Mouse (Mus musculus) liver, embryonic 15.5 days (tissue): ENCODE measurements around the gene Cybrd1. TPM values are rescaled to one million over a fixed set of nuclear protein-coding genes. Genes with fewer than 3 reads are reported as not detected.
A peak's percentile ranks its signal among the peaks of the same experiment; 100 is the strongest.

Experiments
- ATAC-seq: fragments of 200-750 bp; cut with Nextera tagmentation; 2 replicates; pipeline ENCODE4 v1.8.0; 2017; ENCODE audit warnings: moderate number of reproducible peaks, mild to moderate bottlenecking, moderate library complexity; ENCODE audit not compliant: insufficient read depth
- H3K27ac ChIP-seq: fragments of 300-500 bp; sonication (generic); replicated peaks from 2 replicates; pipeline ENCODE4 v1.5.1; 2015; ENCODE audit warnings: mild to moderate bottlenecking, inconsistent platforms
- H3K27me3 ChIP-seq: fragments of 300-500 bp; sonication (generic); 2 replicates; pipeline ENCODE4 v1.6.1; 2015; ENCODE audit warnings: mild to moderate bottlenecking, inconsistent platforms
- H3K36me3 ChIP-seq: fragments of 300-500 bp; sonication (generic); replicated peaks from 2 replicates; pipeline ENCODE4 v1.6.1; 2015; ENCODE audit warnings: moderate library complexity, mild to moderate bottlenecking, inconsistent platforms
- H3K4me1 ChIP-seq: fragments of 300-500 bp; sonication (generic); replicated peaks from 2 replicates; pipeline ENCODE4 v1.6.1; 2015; ENCODE audit warnings: inconsistent platforms
- H3K4me2 ChIP-seq: fragments of 300-500 bp; sonication (generic); 2 replicates; pipeline ENCODE4 v1.6.1; 2015; ENCODE audit warnings: moderate library complexity, mild to moderate bottlenecking, inconsistent platforms
- H3K4me3 ChIP-seq: fragments of 300-500 bp; sonication (generic); replicated peaks from 2 replicates; pipeline ENCODE4 v1.5.1; 2015; ENCODE audit warnings: mild to moderate bottlenecking, inconsistent platforms
- H3K9ac ChIP-seq: fragments of 300-500 bp; sonication (generic); 2 replicates; pipeline ENCODE4 v1.6.1; 2015; ENCODE audit warnings: moderate library complexity, mild to moderate bottlenecking, inconsistent platforms
- H3K9me3 ChIP-seq: fragments of 300-500 bp; sonication (generic); replicated peaks from 2 replicates; pipeline ENCODE4 v1.6.1; 2016; ENCODE audit warnings: inconsistent platforms
- WGBS: fragments of 180-500 bp; shearing (Covaris S2); methylation state at CpG from one replicate; pipeline ENCODE4 v1.1.7; 2015; ENCODE audit warnings: mixed read lengths; ENCODE audit not compliant: insufficient replicate concordance; 5-methylcytosine and 5-hydroxymethylcytosine counted together
- polyA plus RNA-seq: library from polyadenylated mRNA; unstranded; fragments of >200 nt; fragmentation: Nextera tagmentation; extraction: Ambion mirVana; gene quantifications from 2 replicates; pipeline ENCODE4 v1.2.1, GENCODE M21; 2015

The Cybrd1 gene
- 1.1 and 1.4 TPM in 2 replicates for polyA plus RNA-seq

- peak within 1 kb of the TSS; percentile 54 for H3K4me3 ChIP-seq
- WGBS, result 1% methylated on average over 60 of the region's 60 CpGs
- peaks cover 11% of the 10 kb centered on the region for H3K4me1 ChIP-seq
- H3K9ac ChIP-seq, result peak within 1 kb of the TSS; percentile 27; the same call in 1 of the 2 replicates
- ATAC-seq, result no peak
- no peaks in the 10 kb centered on the region for H3K9me3 ChIP-seq
- no peaks in the 10 kb centered on the region for H3K36me3 ChIP-seq
- H3K27ac ChIP-seq, result no peak within 1 kb of the TSS
- peaks cover 46% of the 10 kb centered on the region for H3K27me3 ChIP-seq
- peak within 1 kb of the TSS; percentile 70 for H3K4me2 ChIP-seq
Observed at GRCm38 (mm10) chr2:71117797-71118708, at the start of gene Cybrd1. Gene Cybrd1, plus strand, starts transcription at chr2:71117923.

- ATAC-seq, result no peak
- no peak overlapping the region for H3K4me3 ChIP-seq
- H3K4me2 ChIP-seq, result no peak overlapping the region
- no peaks in the 10 kb centered on the region for H3K27me3 ChIP-seq
- 85% methylated on average over 4 of the region's 4 CpGs for WGBS
- H3K9ac ChIP-seq, result no peak overlapping the region
- no peaks in the 10 kb centered on the region for H3K9me3 ChIP-seq
- peaks cover 4% of the 10 kb centered on the region; the same call in 1 of the 2 replicates for H3K36me3 ChIP-seq
- peaks cover 18% of the 10 kb centered on the region for H3K4me1 ChIP-seq
- H3K27ac ChIP-seq, result no peak overlapping the region
Observed at GRCm38 (mm10) chr2:71071601-71072000, 46.1 kb upstream of the Cybrd1 start.

GRCm38 (mm10) chr2:71073330-71073729 is 44.4 kb upstream of the Cybrd1 start:
- H3K4me3 ChIP-seq, result no peak overlapping the region
- H3K4me2 ChIP-seq, result no peak overlapping the region
- H3K27me3 ChIP-seq, result no peaks in the 10 kb centered on the region
- 45% methylated on average over 3 of the region's 3 CpGs for WGBS
- H3K9me3 ChIP-seq, result no peaks in the 10 kb centered on the region
- no peak overlapping the region for H3K9ac ChIP-seq
- H3K27ac ChIP-seq, result no peak overlapping the region
- peaks cover 8% of the 10 kb centered on the region; the same call in 1 of the 2 replicates for H3K36me3 ChIP-seq
- peak; percentile 64; the same call in 1 of the 2 replicates for ATAC-seq
- peaks cover 18% of the 10 kb centered on the region for H3K4me1 ChIP-seq

GRCm38 (mm10) chr2:71073828-71074227 is 43.9 kb upstream of the Cybrd1 start:
- no peaks in the 10 kb centered on the region for H3K27me3 ChIP-seq
- H3K4me2 ChIP-seq, result peak overlapping the region; percentile 9; the same call in 1 of the 2 replicates
- no peak overlapping the region for H3K4me3 ChIP-seq
- peaks cover 8% of the 10 kb centered on the region; the same call in 1 of the 2 replicates for H3K36me3 ChIP-seq
- ATAC-seq, result peak; percentile 91
- 15% methylated on average over 3 of the region's 3 CpGs for WGBS
- no peak overlapping the region for H3K9ac ChIP-seq
- H3K27ac ChIP-seq, result 0 out of 2 replicates have a peak overlapping the region, but pooled peaks have one; percentile 1
- no peaks in the 10 kb centered on the region for H3K9me3 ChIP-seq
- peaks cover 18% of the 10 kb centered on the region for H3K4me1 ChIP-seq

GRCm38 (mm10) chr2:71082416-71082815 is 35.3 kb upstream of the Cybrd1 start:
- Histone ChIP-seq H3K4me2 (no peak overlapping the region), H3K27ac (no peak overlapping the region), H3K27me3 (no peaks in the 10 kb centered on the region), H3K9me3 (no peaks in the 10 kb centered on the region), H3K4me3 (no peak overlapping the region), H3K9ac (no peak overlapping the region), H3K36me3 (peaks cover 30% of the 10 kb centered on the region), H3K4me1 (no peaks in the 10 kb centered on the region)
- 79% methylated on average over 7 of the region's 7 CpGs for WGBS
- no peak for ATAC-seq

GRCm38 (mm10) chr2:71083454-71084193 is 34.1 kb upstream of the Cybrd1 start:
- peak; percentile 88 for ATAC-seq
- no peaks in the 10 kb centered on the region for H3K4me1 ChIP-seq
- no peaks in the 10 kb centered on the region for H3K9me3 ChIP-seq
- H3K9ac ChIP-seq, result no peak overlapping the region
- 72% methylated on average over 6 of the region's 6 CpGs for WGBS
- H3K4me3 ChIP-seq, result no peak overlapping the region
- peak overlapping the region; percentile 65 for H3K27ac ChIP-seq
- H3K27me3 ChIP-seq, result no peaks in the 10 kb centered on the region
- no peak overlapping the region for H3K4me2 ChIP-seq
- peaks cover 36% of the 10 kb centered on the region for H3K36me3 ChIP-seq

GRCm38 (mm10) chr2:71089766-71090165 is 28.0 kb upstream of the Cybrd1 start:
- WGBS, result 66% methylated on average over 3 of the region's 3 CpGs

GRCm38 (mm10) chr2:71090660-71091445 is 26.9 kb upstream of the Cybrd1 start:
- peaks cover 21% of the 10 kb centered on the region for H3K4me1 ChIP-seq
- no peaks in the 10 kb centered on the region for H3K27me3 ChIP-seq
- peak overlapping the region; percentile 64 for H3K27ac ChIP-seq
- H3K4me3 ChIP-seq, result no peak overlapping the region
- 48% methylated on average over 4 of the region's 4 CpGs for WGBS
- H3K4me2 ChIP-seq, result peak overlapping the region; percentile 14; the same call in 1 of the 2 replicates
- ATAC-seq, result peak; percentile 95
- H3K9ac ChIP-seq, result no peak overlapping the region
- no peaks in the 10 kb centered on the region for H3K9me3 ChIP-seq
- H3K36me3 ChIP-seq, result peaks cover 41% of the 10 kb centered on the region

More at GRCm38 (mm10) chr2:71089766-71090165, 28.0 kb upstream of the Cybrd1 start:
- peaks cover 20% of the 10 kb centered on the region for H3K4me1 ChIP-seq
- H3K27me3 ChIP-seq, result no peaks in the 10 kb centered on the region
- no peak for ATAC-seq
- no peak overlapping the region for H3K27ac ChIP-seq
- no peak overlapping the region for H3K4me2 ChIP-seq
- H3K36me3 ChIP-seq, result peaks cover 40% of the 10 kb centered on the region
- H3K4me3 ChIP-seq, result no peak overlapping the region
- H3K9me3 ChIP-seq, result no peaks in the 10 kb centered on the region
- H3K9ac ChIP-seq, result no peak overlapping the region

GRCm38 (mm10) chr2:71096170-71096569 is 21.6 kb upstream of the Cybrd1 start:
- Histone ChIP-seq H3K4me3 (no peak overlapping the region), H3K4me2 (peak overlapping the region; percentile 19), H3K9me3 (no peaks in the 10 kb centered on the region), H3K27me3 (no peaks in the 10 kb centered on the region), H3K9ac (no peak overlapping the region), H3K36me3 (peaks cover 24% of the 10 kb centered on the region), H3K27ac (peak overlapping the region; percentile 30; the same call in 1 of the 2 replicates), H3K4me1 (peaks cover 15% of the 10 kb centered on the region)
- WGBS, result 17% methylated on average over 7 of the region's 7 CpGs
- ATAC-seq, result peak; percentile 85

GRCm38 (mm10) chr2:71102621-71103291 is 15.0 kb upstream of the Cybrd1 start:
- ATAC-seq, result no peak
- Histone ChIP-seq H3K4me1 (no peaks in the 10 kb centered on the region), H3K4me2 (no peak overlapping the region), H3K27me3 (peaks cover 4% of the 10 kb centered on the region; the same call in 1 of the 2 replicates), H3K27ac (no peak overlapping the region), H3K4me3 (no peak overlapping the region), H3K9me3 (no peaks in the 10 kb centered on the region), H3K36me3 (0 out of 2 replicates have a peak, but pooled peaks cover under 1% of the 10 kb centered on the region), H3K9ac (no peak overlapping the region)
- 68% methylated on average over 10 of the region's 10 CpGs for WGBS
